Comparison of ENCODE assay signal across 17 mouse cellular contexts in genomic region chr14:87308016-87308415, GRCm38 (mm10).
DNase-seq lines count a peak whose midpoint lies in the region; ATAC-seq and TF ChIP-seq lines count a peak whose summit lies in the region.
"Had no signal": no experiment of that assay in that cellular context is flagged by ENCODE, and none has a peak within 500 bp of the region (broad histone marks: within the 10 kb centered on the region; RNA-seq: fewer than 3 reads in every experiment).

No protein-coding gene starts in this region.

- H3K4me3 ChIP-seq in hindbrain, embryonic 13.5 days, result no peak overlapping the region
- H3K4me3 ChIP-seq in heart, adult 2 months, result no peak overlapping the region
- H3K4me3 ChIP-seq: embryonic facial prominence, embryonic 13.5 days; limb, embryonic 15.5 days; liver, embryonic 15.5 days; midbrain, embryonic 12.5 days had no signal

- ATAC-seq in hindbrain, embryonic 13.5 days (ENCODE audit: low FRiP score), result peak; percentile 39; the same call in 1 of the 2 replicates

- H3K9ac ChIP-seq in hindbrain, embryonic 13.5 days, result no peak overlapping the region
- no peak overlapping the region for H3K9ac ChIP-seq in heart, adult 2 months (ENCODE audit: low read depth, low read length)
- H3K9ac ChIP-seq: embryonic facial prominence, embryonic 13.5 days; limb, embryonic 15.5 days; liver, embryonic 15.5 days; midbrain, embryonic 12.5 days had no signal

- TF ChIP-seq POLR2A in brain, embryonic 14.5 days (IDR thresholded peaks at IDR 0.05; ENCODE audit: borderline replicate concordance, extremely low read depth, insufficient read depth, insufficient read length, poor library complexity, severe bottlenecking), result no peak
- no peak for TF ChIP-seq POLR2A in heart, adult 2 months (IDR thresholded peaks at IDR 0.05; ENCODE audit: insufficient read depth, low read depth, low read length)

- no peaks in the 10 kb centered on the region for H3K79me2 ChIP-seq in heart, adult 2 months (replicated peaks; ENCODE audit: control insufficient read depth, insufficient read depth, low read length)

- H3K27me3 ChIP-seq in hindbrain, embryonic 13.5 days, result no peaks in the 10 kb centered on the region
- no peaks in the 10 kb centered on the region for H3K27me3 ChIP-seq in heart, adult 2 months (ENCODE audit: control insufficient read depth, insufficient read depth, low read length)
- H3K27me3 ChIP-seq: embryonic facial prominence, embryonic 13.5 days; limb, embryonic 15.5 days; liver, embryonic 15.5 days; midbrain, embryonic 12.5 days had no signal

- H3K36me3 ChIP-seq in hindbrain, embryonic 13.5 days, result no peaks in the 10 kb centered on the region
- no peaks in the 10 kb centered on the region for H3K36me3 ChIP-seq in heart, adult 2 months (ENCODE audit: control insufficient read depth, insufficient read depth, low read length)
- H3K36me3 ChIP-seq: embryonic facial prominence, embryonic 13.5 days; limb, embryonic 15.5 days; liver, embryonic 15.5 days; midbrain, embryonic 12.5 days had no signal

- H3K27ac ChIP-seq in hindbrain, embryonic 13.5 days, result no peak overlapping the region
- no peak overlapping the region for H3K27ac ChIP-seq in heart, adult 2 months
- H3K27ac ChIP-seq: embryonic facial prominence, embryonic 13.5 days; kidney, postnatal 0 days; limb, embryonic 15.5 days; liver, embryonic 15.5 days; midbrain, embryonic 12.5 days had no signal

- 25% methylated on average over 7 of the region's 7 CpGs for WGBS in hindbrain, embryonic 13.5 days
- 85% methylated on average over 7 of the region's 7 CpGs for WGBS in heart, adult 2 months

- H3K4me1 ChIP-seq in hindbrain, embryonic 13.5 days (replicated peaks), result peaks cover 8% of the 10 kb centered on the region
- H3K4me1 ChIP-seq in heart, adult 2 months (ENCODE audit: control insufficient read depth, insufficient read depth, low read length), result no peaks in the 10 kb centered on the region
- H3K4me1 ChIP-seq: limb, embryonic 15.5 days; liver, embryonic 15.5 days; midbrain, embryonic 12.5 days had no signal

- no peaks in the 10 kb centered on the region for H3K9me3 ChIP-seq in hindbrain, embryonic 13.5 days
- H3K9me3 ChIP-seq: embryonic facial prominence, embryonic 13.5 days; limb, embryonic 15.5 days; liver, embryonic 15.5 days; midbrain, embryonic 12.5 days had no signal

- peak; percentile 39 for DNase-seq in embryo, embryonic 10 days (ENCODE audit: low spot score)
- DNase-seq in embryo, embryonic 9.5 days (ENCODE audit: extremely low spot score), result no peak
- DNase-seq in brain, embryonic 14.5 days (ENCODE audit: low read depth), result peak; percentile 62
- DNase-seq in embryo, embryonic 11 days, result peak; percentile 35
- DNase-seq in kidney, postnatal 10 days, result no peak
- no peak for DNase-seq in heart, adult 2 months
- DNase-seq in gastrocnemius, postnatal 10 days, result no peak
- DNase-seq: cerebellum, postnatal 25 days; gastrocnemius, postnatal 36 days; kidney, adult 18-20 months; thymus, adult 2 months had no signal

- no peak for TF ChIP-seq CTCF in brain, embryonic 14.5 days (IDR thresholded peaks at IDR 0.05; ENCODE audit: borderline replicate concordance, extremely low read depth, insufficient read depth, insufficient read length)
- TF ChIP-seq CTCF in heart, adult 2 months (IDR thresholded peaks at IDR 0.05), result no peak

- no peak for TF ChIP-seq EP300 in heart, adult 2 months (IDR thresholded peaks at IDR 0.05; ENCODE audit: insufficient read depth, low read depth, low read length)

- H3K4me2 ChIP-seq in hindbrain, embryonic 13.5 days, result no peak overlapping the region
- H3K4me2 ChIP-seq: embryonic facial prominence, embryonic 13.5 days; limb, embryonic 15.5 days; liver, embryonic 15.5 days; midbrain, embryonic 12.5 days had no signal

- intact Hi-C loops in heart, adult 2 months (cut with DNase I), result no loop called here

Comparison
In these comparisons a context has a peak if more than half of its experiments do, and no peak if none do; other contexts are left out.
1. DNase-seq: peak in embryo, embryonic 10 days (single experiment), brain, embryonic 14.5 days (single experiment) and embryo, embryonic 11 days (single experiment); none in embryo, embryonic 9.5 days (single experiment), kidney, postnatal 10 days (single experiment), heart, adult 2 months (0 of 2) and gastrocnemius, postnatal 10 days (single experiment).